ENCODE assay signal across 9 mouse cellular contexts in genomic region chr6:149132311-149133077, GRCm38 (mm10). TPM values are rescaled to one million over a fixed set of nuclear protein-coding genes. Genes with fewer than 3 reads are reported as not detected.
A peak's percentile ranks its signal among the peaks of the same experiment; 100 is the strongest.
DNase-seq lines count a peak whose midpoint lies in the region; ATAC-seq and TF ChIP-seq lines count a peak whose summit lies in the region.
"Had no signal": no experiment of that assay in that cellular context is flagged by ENCODE, and none has a peak within 500 bp of the region (broad histone marks: within the 10 kb centered on the region; RNA-seq: fewer than 3 reads in every experiment).

No protein-coding gene starts in this region.

- no peak for ATAC-seq in heart, embryonic 12.5 days (ENCODE audit: insufficient number of reproducible peaks, low FRiP score)
- ATAC-seq in G1E (ENCODE audit: extremely low read depth, insufficient number of reproducible peaks, low FRiP score, poor library complexity, severe bottlenecking) = peak; percentile 64
- ATAC-seq in midbrain, embryonic 13.5 days = 0 out of 2 replicates have a peak, but pooled peaks have one; percentile 53

- DNase-seq in heart, adult 2 months = no peak
- DNase-seq in G1E (ENCODE audit: low spot score) = peak; percentile 43
- peak; percentile 60 to 61 for DNase-seq in cerebellum, postnatal 14 days
- DNase-seq in heart, postnatal 10 days = peak; percentile 48 to 72
- peak; percentile 68 to 69 for DNase-seq in kidney, postnatal 36 days
- peak; percentile 24 for DNase-seq in thymus, postnatal 25 days

- TF ChIP-seq POLR2A in heart, adult 2 months (IDR thresholded peaks at IDR 0.05; ENCODE audit: insufficient read depth, low read depth, low read length) = no peak

- peaks cover 2% of the 10 kb centered on the region; the same call in 1 of the 2 replicates for H3K4me1 ChIP-seq in heart, adult 2 months (ENCODE audit: control insufficient read depth, insufficient read depth, low read length)
- peaks cover 19% of the 10 kb centered on the region for H3K4me1 ChIP-seq in heart, embryonic 12.5 days (replicated peaks)
- H3K4me1 ChIP-seq in G1E (ENCODE audit: insufficient read depth, low read depth, low read length) = peaks cover 46% of the 10 kb centered on the region
- H3K4me1 ChIP-seq in midbrain, embryonic 13.5 days (replicated peaks) = 0 out of 2 replicates have a peak, but pooled peaks cover 6% of the 10 kb centered on the region
- H3K4me1 ChIP-seq: limb, embryonic 15.5 days had no signal

- peak; percentile 73 for TF ChIP-seq CTCF in heart, adult 2 months (IDR thresholded peaks at IDR 0.05)
- TF ChIP-seq CTCF in G1E (IDR thresholded peaks at IDR 0.05; ENCODE audit: low read depth, low read length) = peak; percentile 8; the same call in 1 of the 2 replicates

- TF ChIP-seq EP300 in heart, adult 2 months (IDR thresholded peaks at IDR 0.05; ENCODE audit: insufficient read depth, low read depth, low read length) = 0 out of 2 replicates have a peak, but pooled peaks have one; percentile 33

- WGBS in heart, adult 2 months = 33% methylated on average over 5 of the region's 5 CpGs
- 29% methylated on average over 5 of the region's 5 CpGs for WGBS in heart, embryonic 12.5 days
- 34% methylated on average over 5 of the region's 5 CpGs for WGBS in midbrain, embryonic 13.5 days

- H3K4me2 ChIP-seq in heart, embryonic 12.5 days = no peak overlapping the region
- H3K4me2 ChIP-seq in midbrain, embryonic 13.5 days (replicated peaks) = no peak overlapping the region
- H3K4me2 ChIP-seq: limb, embryonic 15.5 days had no signal

- H3K27me3 ChIP-seq in heart, adult 2 months (ENCODE audit: control insufficient read depth, insufficient read depth, low read length) = no peaks in the 10 kb centered on the region
- no peaks in the 10 kb centered on the region for H3K27me3 ChIP-seq in heart, embryonic 12.5 days (replicated peaks)
- H3K27me3 ChIP-seq in G1E (ENCODE audit: insufficient read depth, low read length) = no peaks in the 10 kb centered on the region
- H3K27me3 ChIP-seq in midbrain, embryonic 13.5 days = no peaks in the 10 kb centered on the region
- H3K27me3 ChIP-seq: limb, embryonic 15.5 days had no signal

- no peak overlapping the region for H3K4me3 ChIP-seq in heart, adult 2 months
- no peak overlapping the region for H3K4me3 ChIP-seq in heart, embryonic 12.5 days
- no peak overlapping the region for H3K4me3 ChIP-seq in G1E (ENCODE audit: low read depth, low read length)
- H3K4me3 ChIP-seq in midbrain, embryonic 13.5 days (replicated peaks) = no peak overlapping the region
- H3K4me3 ChIP-seq: limb, embryonic 15.5 days had no signal

- intact Hi-C loops in heart, adult 2 months (cut with DNase I) = loop anchor here (1.0 kb wide), 1 partner anchor 243 kb away; no protein-coding TSS in a partner anchor
- intact Hi-C loops in heart, postnatal 10 days (cut with DNase I) = loop anchor here (1.0 to 2.0 kb wide), 2 partner anchors 176 to 243 kb away; partner anchors contain the start of gene Resf1

- H3K79me2 ChIP-seq in heart, adult 2 months (replicated peaks; ENCODE audit: control insufficient read depth, insufficient read depth, low read length) = no peaks in the 10 kb centered on the region

- H3K27ac ChIP-seq in heart, adult 2 months = no peak overlapping the region
- no peak overlapping the region for H3K27ac ChIP-seq in heart, embryonic 12.5 days (ENCODE audit: poor library complexity, severe bottlenecking)
- H3K27ac ChIP-seq in midbrain, embryonic 13.5 days = no peak overlapping the region
- H3K27ac ChIP-seq: limb, embryonic 15.5 days had no signal

- peaks cover 7% of the 10 kb centered on the region for H3K36me3 ChIP-seq in heart, adult 2 months (ENCODE audit: control insufficient read depth, insufficient read depth, low read length)
- no peaks in the 10 kb centered on the region for H3K36me3 ChIP-seq in heart, embryonic 12.5 days
- H3K36me3 ChIP-seq in G1E (replicated peaks) = no peaks in the 10 kb centered on the region
- no peaks in the 10 kb centered on the region for H3K36me3 ChIP-seq in midbrain, embryonic 13.5 days
- H3K36me3 ChIP-seq: limb, embryonic 15.5 days had no signal

- no peak overlapping the region for H3K9ac ChIP-seq in heart, adult 2 months (ENCODE audit: low read depth, low read length)
- H3K9ac ChIP-seq in heart, embryonic 12.5 days = no peak overlapping the region
- no peak overlapping the region for H3K9ac ChIP-seq in midbrain, embryonic 13.5 days (replicated peaks)
- H3K9ac ChIP-seq: limb, embryonic 15.5 days had no signal

- H3K9me3 ChIP-seq in heart, embryonic 12.5 days (replicated peaks) = no peaks in the 10 kb centered on the region
- H3K9me3 ChIP-seq in G1E (replicated peaks) = no peaks in the 10 kb centered on the region
- no peaks in the 10 kb centered on the region for H3K9me3 ChIP-seq in midbrain, embryonic 13.5 days
- H3K9me3 ChIP-seq: limb, embryonic 15.5 days had no signal

RNA-seq across cellular contexts. Expression of gene Gm10203, which starts 2.5 kb away (rescaled TPM):
- not detected for total RNA-seq in heart, adult 2 months (2021)
- polyA plus RNA-seq in heart, adult 2 months (2012; rRNA removed) = not detected in 2 replicates
- not detected in 2 replicates for polyA plus RNA-seq in heart, embryonic 12.5 days (2016; fragmentation: Nextera tagmentation; extraction: Ambion mirVana)
- total RNA-seq in G1E (2014; fragmentation: Nextera tagmentation) = not detected in 2 replicates
- total RNA-seq in G1E (2017) = not detected in 2 replicates
- polyA plus RNA-seq in G1E (2012) = not detected in 2 replicates
- not detected for total RNA-seq in heart, postnatal 10 days (2021)
- not detected in 2 replicates for polyA plus RNA-seq in midbrain, embryonic 13.5 days (2015; fragmentation: Nextera tagmentation; extraction: Ambion mirVana)
- polyA plus RNA-seq: limb, embryonic 15.5 days had no signal

RNA-seq across cellular contexts. Expression of gene Etfbkmt, which starts 7.2 kb away (rescaled TPM):
- 10 to 100 TPM; 24.2 to 38.8 TPM for total RNA-seq in heart, adult 2 months (2021)
- polyA plus RNA-seq in heart, adult 2 months (2012; rRNA removed) = 12.8 and 43.9 TPM in 2 replicates
- 15.6 and 17.4 TPM in 2 replicates for polyA plus RNA-seq in heart, embryonic 12.5 days (2016; fragmentation: Nextera tagmentation; extraction: Ambion mirVana)
- total RNA-seq in G1E (2014; fragmentation: Nextera tagmentation) = 85.6 and 101 TPM in 2 replicates
- 62.7 and 75.4 TPM in 2 replicates for total RNA-seq in G1E (2017)
- 1.8 and 2.7 TPM in 2 replicates for polyA plus RNA-seq in G1E (2012)
- total RNA-seq in heart, postnatal 10 days (2021) = 10 to 100 TPM; 19.1 to 32.9 TPM
- polyA plus RNA-seq in midbrain, embryonic 13.5 days (2015; fragmentation: Nextera tagmentation; extraction: Ambion mirVana) = 6.4 and 6.9 TPM in 2 replicates

RNA-seq across cellular contexts. Expression of gene Dennd5b, which starts 31.0 kb away (rescaled TPM):
- total RNA-seq in heart, adult 2 months (2021) = 10 to 100 TPM; 16.0 to 17.8 TPM
- 3.7 and 5.9 TPM in 2 replicates for polyA plus RNA-seq in heart, adult 2 months (2012; rRNA removed)
- polyA plus RNA-seq in heart, embryonic 12.5 days (2016; fragmentation: Nextera tagmentation; extraction: Ambion mirVana) = 10.3 and 10.9 TPM in 2 replicates
- total RNA-seq in G1E (2014; fragmentation: Nextera tagmentation) = not detected in 2 replicates
- total RNA-seq in G1E (2017) = 0.27 and 0.29 TPM in 2 replicates
- polyA plus RNA-seq in G1E (2012) = not detected in 2 replicates
- 10 to 100 TPM; 27.7 to 32.6 TPM for total RNA-seq in heart, postnatal 10 days (2021)
- polyA plus RNA-seq in midbrain, embryonic 13.5 days (2015; fragmentation: Nextera tagmentation; extraction: Ambion mirVana) = 17.4 and 19.2 TPM in 2 replicates

RNA-seq across cellular contexts. Expression of gene Amn1, which starts 56.0 kb away (rescaled TPM):
- total RNA-seq in heart, adult 2 months (2021) = 10 to 100 TPM; 16.0 to 24.9 TPM
- polyA plus RNA-seq in heart, adult 2 months (2012; rRNA removed) = 7.4 and 12.0 TPM in 2 replicates
- polyA plus RNA-seq in heart, embryonic 12.5 days (2016; fragmentation: Nextera tagmentation; extraction: Ambion mirVana) = 21.2 and 27.4 TPM in 2 replicates
- total RNA-seq in G1E (2014; fragmentation: Nextera tagmentation) = 21.3 and 28.7 TPM in 2 replicates
- 16.0 and 19.2 TPM in 2 replicates for total RNA-seq in G1E (2017)
- polyA plus RNA-seq in G1E (2012) = 2.8 and 3.7 TPM in 2 replicates
- total RNA-seq in heart, postnatal 10 days (2021) = 10 to 100 TPM; 21.2 to 30.3 TPM
- polyA plus RNA-seq in midbrain, embryonic 13.5 days (2015; fragmentation: Nextera tagmentation; extraction: Ambion mirVana) = 119 and 126 TPM in 2 replicates

Comparison
In these comparisons a context has a peak if more than half of its experiments do, and no peak if none do; other contexts are left out.
1. DNase-seq: peak in G1E (single experiment), cerebellum, postnatal 14 days (2 of 2), heart, postnatal 10 days (2 of 2), kidney, postnatal 36 days (2 of 2) and thymus, postnatal 25 days (single experiment); none in heart, adult 2 months (0 of 2).